In genomic region chr12:86905203-86905602, GRCm38 (mm10) we compare ENCODE assay signal across 8 mouse cellular contexts. TPM values are rescaled to one million over a fixed set of nuclear protein-coding genes. Genes with fewer than 3 reads are reported as not detected.
DNase-seq lines count a peak whose midpoint lies in the region; TF ChIP-seq lines count a peak whose summit lies in the region.
"Had no signal": no experiment of that assay in that cellular context is flagged by ENCODE, and none has a peak within 500 bp of the region (broad histone marks: within the 10 kb centered on the region; RNA-seq: fewer than 3 reads in every experiment).

No protein-coding gene starts in this region.

- H3K27ac ChIP-seq in left cerebral cortex, adult 2 months: no peak overlapping the region
- H3K27ac ChIP-seq: liver, embryonic 15.5 days had no signal

- no peak for DNase-seq in left cerebral cortex, adult 2 months (ENCODE audit: extremely low spot score in 1 of 2, low spot score in 2 of 2)
- no peak for DNase-seq in left cerebral cortex, postnatal 36 days (ENCODE audit: low spot score in 2 of 2)
- peak; percentile 52 for DNase-seq in MN1 (ENCODE audit: low spot score)
- DNase-seq in cerebellum, adult 9-10 months: peak; percentile 82
- peak; percentile 78 for DNase-seq in heart, postnatal 4 days
- DNase-seq in lung, postnatal 14 days: peak; percentile 75
- peak; percentile 66 for DNase-seq in thymus, postnatal 4 days

- no peak overlapping the region for H3K4me3 ChIP-seq in left cerebral cortex, adult 2 months
- H3K4me3 ChIP-seq: liver, embryonic 15.5 days had no signal

- intact Hi-C loops in left cerebral cortex, adult 2 months (cut with DNase I): no loop called here
- intact Hi-C loops in left cerebral cortex, postnatal 36 days (cut with DNase I): no loop called here

- peak; percentile 84 for TF ChIP-seq CTCF in left cerebral cortex, adult 2 months (IDR thresholded peaks at IDR 0.05)

RNA-seq across cellular contexts. Expression of gene Irf2bpl, which starts 20.6 kb away (rescaled TPM):
- 10 to 100 TPM; 74.3 to 80.8 TPM for total RNA-seq in left cerebral cortex, adult 2 months (2021)
- total RNA-seq in left cerebral cortex, postnatal 36 days (2021): 10 to 100 TPM; 70.7 to 73.6 TPM
- 10 to 100 TPM; 85.8 to 86.2 TPM for total RNA-seq in heart, postnatal 4 days (2021)

RNA-seq across cellular contexts. Expression of gene Cipc, which starts 41.6 kb away (rescaled TPM):
- 10 to 100 TPM; 79.8 to 91.6 TPM for total RNA-seq in left cerebral cortex, adult 2 months (2021)
- total RNA-seq in left cerebral cortex, postnatal 36 days (2021): 10 to 100 TPM; 82.2 to 93.0 TPM
- 10 to 100 TPM; 34.1 to 39.3 TPM for total RNA-seq in heart, postnatal 4 days (2021)

Comparison
In these comparisons a context has a peak if more than half of its experiments do, and no peak if none do; other contexts are left out.
1. DNase-seq: peak in MN1 (single experiment), cerebellum, adult 9-10 months (single experiment), heart, postnatal 4 days (single experiment), lung, postnatal 14 days (single experiment) and thymus, postnatal 4 days (single experiment); none in left cerebral cortex, adult 2 months (0 of 2) and left cerebral cortex, postnatal 36 days (0 of 2).